In the genomic region with DNA sequence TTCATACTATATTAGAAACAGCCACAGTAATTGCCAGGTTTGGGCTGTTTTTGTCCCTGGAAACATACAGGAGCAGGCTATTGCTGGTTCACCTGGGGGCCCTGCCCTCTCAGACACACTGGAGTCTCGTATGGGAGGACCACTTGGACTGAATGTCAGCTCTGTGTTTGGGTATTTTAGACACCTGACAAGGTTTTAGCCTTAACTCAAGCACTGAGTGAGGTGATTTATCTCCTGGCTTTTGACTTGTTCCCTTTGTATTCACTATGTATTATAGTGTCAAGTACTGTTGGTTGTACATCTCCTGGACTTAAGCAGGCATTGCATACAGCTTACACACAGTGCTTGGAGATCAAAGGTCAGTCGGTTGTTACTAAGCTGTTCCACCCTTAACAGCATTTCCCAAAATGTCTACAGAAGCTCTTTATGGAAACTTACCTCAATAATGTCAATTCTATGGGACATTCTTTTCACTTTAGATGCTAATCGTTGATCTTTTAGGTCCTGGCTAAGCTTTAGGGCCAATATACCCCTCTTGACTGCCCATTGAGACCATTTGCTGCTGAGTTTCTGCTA, we compare ENCODE assay signal across 1 mouse cellular context.
TF ChIP-seq lines count a peak whose summit lies in the region.

No protein-coding gene starts in this region.

TF ChIP-seq in CH12.LX, 34 proteins besides CTCF, POLR2A, EP300 and RAD21:
- TF ChIP-seq CHD1 (IDR thresholded peaks at IDR 0.05; ENCODE audit: low read depth, low read length) (no peak), TCF12 (IDR thresholded peaks at IDR 0.05; ENCODE audit: low read depth, low read length) (0 out of 2 replicates have a peak, but pooled peaks have one; percentile 19), CHD2 (IDR thresholded peaks at IDR 0.05; ENCODE audit: low read length) (no peak), POLR2AphosphoS2 (IDR thresholded peaks at IDR 0.05; ENCODE audit: low read depth, low read length) (peak; percentile 82), MAZ (IDR thresholded peaks at IDR 0.05; ENCODE audit: low read depth, low read length) (no peak), SMC3 (IDR thresholded peaks at IDR 0.05; ENCODE audit: low read depth, low read length) (peak; percentile 19; the same call in 1 of the 2 replicates), BHLHE40 (IDR thresholded peaks at IDR 0.05; ENCODE audit: low read depth, low read length) (no peak), NRF1 (IDR thresholded peaks at IDR 0.05; ENCODE audit: low read depth, low read length) (no peak), KAT2A (IDR thresholded peaks at IDR 0.05; ENCODE audit: insufficient replicate concordance, low read length) (no peak), IRF4 (IDR thresholded peaks at IDR 0.05; ENCODE audit: low read depth, low read length) (no peak), NELFE (IDR thresholded peaks at IDR 0.05; ENCODE audit: low read depth, low read length) (no peak), ZMIZ1 (IDR thresholded peaks at IDR 0.05; ENCODE audit: low read depth, low read length) (peak; percentile 87), RCOR1 (conservative IDR thresholded peaks at IDR 0.05; ENCODE audit: low read depth, low read length) (no peak; the same call in 1 of the 2 replicates), SIN3A (IDR thresholded peaks at IDR 0.05; ENCODE audit: low read length) (no peak), UBTF (IDR thresholded peaks at IDR 0.05; ENCODE audit: low read depth, low read length) (no peak), PAX5 (IDR thresholded peaks at IDR 0.05; ENCODE audit: low read length) (no peak)
TF ChIP-seq in CH12.LX: peak in this region for 4.
